Mouse (Mus musculus) heart, adult 2 months (tissue): ENCODE measurements around the gene Gm7168. TPM values are rescaled to one million over a fixed set of nuclear protein-coding genes. Genes with fewer than 3 reads are reported as not detected.
"Not testable (repeated sequence)": the region's sequence is repeated elsewhere in the genome, so short reads cannot be mapped to it uniquely, and the experiment has no call there.

ENCODE experiments used
- DNase-seq, 2 experiments: peaks; one replicate each; pipeline ENCODE4 v3.0.0; 2021
- H3K27ac ChIP-seq: fragments of 200-600 bp; 2 replicates; pipeline ENCODE4 v1.8.1; 2022
- H3K27me3 ChIP-seq: fragments of 200-500 bp; 2 replicates; pipeline ENCODE4 v1.6.1; 2012; ENCODE audit warnings: mild to moderate bottlenecking, low read length, inconsistent platforms, mixed read lengths; ENCODE audit not compliant: control insufficient read depth, insufficient read depth
- H3K36me3 ChIP-seq: fragments of 200-500 bp; 2 replicates; pipeline ENCODE4 v1.6.1; 2012; ENCODE audit warnings: low read length, inconsistent platforms; ENCODE audit not compliant: control insufficient read depth, insufficient read depth
- H3K4me1 ChIP-seq: fragments of 200-500 bp; 2 replicates; pipeline ENCODE4 v1.6.1; 2011; ENCODE audit warnings: low read length; ENCODE audit not compliant: control insufficient read depth, insufficient read depth
- H3K4me3 ChIP-seq: fragments of 200-600 bp; 2 replicates; pipeline ENCODE4 v1.8.1; 2022
- H3K79me2 ChIP-seq: fragments of 200-500 bp; replicated peaks from 2 replicates; pipeline ENCODE4 v1.6.1; 2012; ENCODE audit warnings: mild to moderate bottlenecking, inconsistent platforms, low read length, moderate library complexity, mixed read lengths; ENCODE audit not compliant: control insufficient read depth, insufficient read depth
- H3K9ac ChIP-seq: fragments of 200-500 bp; 2 replicates; pipeline ENCODE4 v1.6.1; 2012; ENCODE audit warnings: low read depth, mild to moderate bottlenecking, control low read depth, inconsistent platforms, low read length, mixed read lengths
- CTCF ChIP-seq: fragments of 200-600 bp; IDR thresholded peaks from 2 replicates; pipeline ENCODE4 v1.8.1; 2022; ENCODE audit warnings: antibody characterized with exemption, mild to moderate bottlenecking, moderate library complexity
- EP300 ChIP-seq: fragments of 200-500 bp; IDR thresholded peaks from 2 replicates; pipeline ENCODE4 v1.6.1; 2011; ENCODE audit warnings: low read depth, low read length, control low read depth; ENCODE audit not compliant: insufficient read depth
- POLR2A ChIP-seq: fragments of 200-500 bp; IDR thresholded peaks from 2 replicates; pipeline ENCODE4 v1.6.1; 2011; ENCODE audit warnings: mild to moderate bottlenecking, low read depth, low read length, control low read depth; ENCODE audit not compliant: insufficient read depth
- WGBS: fragments of 180-500 bp; shearing (Covaris S2); methylation state at CpG from one replicate; pipeline ENCODE4 v1.1.7; 2018; 5-methylcytosine and 5-hydroxymethylcytosine counted together
- intact Hi-C: fragments of 180-260 bp; cut with DNase I; formaldehyde crosslinking; loops from one replicate; pipeline ENCODE4 v1.15.1; 2025
- polyA plus RNA-seq: library from polyadenylated mRNA; depleted of rRNA; stranded (reverse); fragments of >200 nt; gene quantifications from 2 replicates; pipeline ENCODE4 v1.2.3, GENCODE M21; 2012; rRNA removed
- total RNA-seq, 2 experiments: library from RNA; stranded (reverse); gene quantifications; 2 replicates each; pipeline ENCODE4 v1.2.3; 2021

Gm7168 gene
- total and polyA plus RNA-seq, 3 experiments, result 0.21 TPM; not detected in 2

GRCm38 (mm10) chr17:13970796-13971195 lies 22.6 kb downstream of the Gm7168 start:
- H3K9ac ChIP-seq, H3K27me3 ChIP-seq, DNase-seq, H3K79me2 ChIP-seq, H3K4me3 ChIP-seq, H3K27ac ChIP-seq, intact Hi-C loops, H3K4me1 ChIP-seq, H3K36me3 ChIP-seq: not testable (repeated sequence)
- 64% methylated on average over 5 of the region's 5 CpGs for WGBS

GRCm38 (mm10) chr17:13987690-13988089 lies 39.5 kb downstream of the Gm7168 start:
- Histone ChIP-seq H3K27me3 (no peaks in the 10 kb centered on the region), H3K4me3 (no peak overlapping the region), H3K79me2 (no peaks in the 10 kb centered on the region), H3K4me1 (no peaks in the 10 kb centered on the region), H3K9ac (no peak overlapping the region), H3K36me3 (no peaks in the 10 kb centered on the region), H3K27ac (no peak overlapping the region)
- TF ChIP-seq EP300 (no peak), POLR2A (no peak), CTCF (no peak)
- no peak for DNase-seq
- intact Hi-C loops, result no loop called here
- WGBS, result 81% methylated on average over 1 of the region's 1 CpGs

GRCm38 (mm10) chr17:13993425-13993824 lies 45.3 kb downstream of the Gm7168 start:
- WGBS, result 25% methylated on average over 2 of the region's 2 CpGs
- intact Hi-C loops, H3K27me3 ChIP-seq, DNase-seq, H3K9ac ChIP-seq, H3K36me3 ChIP-seq, H3K4me1 ChIP-seq, H3K79me2 ChIP-seq, H3K27ac ChIP-seq, H3K4me3 ChIP-seq: not testable (repeated sequence)

Other genes starting within 250 kb of the Gm7168 start
- gene Afdn, start 187.8 kb upstream of the Gm7168 start, total RNA-seq, result 10 to 100 TPM; 60.7 to 90.9 TPM
- 36.9 and 69.6 TPM in 2 replicates for gene Afdn, start 187.8 kb upstream of the Gm7168 start, polyA plus RNA-seq
- gene Tcte2, start 186.5 kb upstream of the Gm7168 start, total RNA-seq, result 1 to 10 TPM; 3.8 to 6.3 TPM
- gene Tcte2, start 186.5 kb upstream of the Gm7168 start, polyA plus RNA-seq, result 2.5 and 3.5 TPM in 2 replicates
- not detected for gene Gm7356, start 55.3 kb downstream of the Gm7168 start, total RNA-seq
- 0.08 TPM in 1 of 2 replicates, not detected in the other for gene Gm7356, start 55.3 kb downstream of the Gm7168 start, polyA plus RNA-seq
- not detected for gene Gm7358, start 111.2 kb downstream of the Gm7168 start, total RNA-seq
- not detected in 2 replicates for gene Gm7358, start 111.2 kb downstream of the Gm7168 start, polyA plus RNA-seq